Mouse (Mus musculus) hindbrain, postnatal 0 days (tissue): ENCODE results near the gene Lrp6. TPM values are rescaled to one million over a fixed set of nuclear protein-coding genes. Genes with fewer than 3 reads are reported as not detected.

Source experiments
- ATAC-seq: fragments of 200-750 bp; cut with Nextera tagmentation; 2 replicates; pipeline ENCODE4 v1.8.0; 2017; ENCODE audit warnings: mild to moderate bottlenecking, moderate TSS enrichment, moderate library complexity
- DNase-seq: peaks from one replicate; pipeline ENCODE4 v3.0.0-alpha.2; 2015; ENCODE audit warnings: low spot score
- H3K27ac ChIP-seq: fragments of 300-500 bp; sonication (generic); 2 replicates; pipeline ENCODE4 v1.5.1; 2014; ENCODE audit warnings: mild to moderate bottlenecking
- H3K27me3 ChIP-seq: fragments of 300-500 bp; sonication (generic); 2 replicates; pipeline ENCODE4 v1.6.1; 2014; ENCODE audit warnings: low read length, mixed read lengths; ENCODE audit not compliant: insufficient read depth
- H3K36me3 ChIP-seq: fragments of 300-500 bp; sonication (generic); 2 replicates; pipeline ENCODE4 v1.6.1; 2014; ENCODE audit warnings: low read length, mixed read lengths; ENCODE audit not compliant: insufficient read depth
- H3K4me1 ChIP-seq: fragments of 300-500 bp; sonication (generic); 2 replicates; pipeline ENCODE4 v1.6.1; 2014; ENCODE audit warnings: antibody characterized with exemption, low read length, mixed read lengths; ENCODE audit not compliant: insufficient read depth
- H3K4me2 ChIP-seq: fragments of 300-500 bp; sonication (generic); 2 replicates; pipeline ENCODE4 v1.6.1; 2014; ENCODE audit warnings: low read depth, mild to moderate bottlenecking, low read length, moderate library complexity, mixed read lengths
- H3K4me3 ChIP-seq: fragments of 300-500 bp; sonication (generic); 2 replicates; pipeline ENCODE4 v1.5.1; 2014; ENCODE audit warnings: low read length
- H3K9ac ChIP-seq: fragments of 300-500 bp; sonication (generic); replicated peaks from 2 replicates; pipeline ENCODE4 v1.6.1; 2014; ENCODE audit warnings: mild to moderate bottlenecking, low read length, moderate library complexity, mixed read lengths
- H3K9me3 ChIP-seq: fragments of 300-500 bp; sonication (generic); 2 replicates; pipeline ENCODE4 v1.6.1; 2016; ENCODE audit warnings: low read length, mixed read lengths
- CTCF ChIP-seq: IDR thresholded peaks from 2 replicates; pipeline ENCODE4 v1.5.1; 2016; ENCODE audit warnings: antibody characterized with exemption, control low read depth, low read depth
- WGBS: fragments of 180-500 bp; shearing (Covaris S2); extraction: QIAGEN DNeasy Blood & Tissue Kit; methylation state at CpG from one replicate; pipeline ENCODE4 v1.1.7; 2014; 5-methylcytosine and 5-hydroxymethylcytosine counted together
- polyA plus RNA-seq: library from polyadenylated mRNA; unstranded; fragments of >200 nt; fragmentation: Nextera tagmentation; extraction: Ambion mirVana; gene quantifications from 2 replicates; pipeline ENCODE4 v1.2.1, GENCODE M21; 2015
- total RNA-seq: library from RNA; depleted of rRNA; stranded (reverse); fragments of >200 nt; gene quantifications from 2 replicates; pipeline ENCODE4 v1.2.3, GENCODE M21; 2014

Gene Lrp6
- total and polyA plus RNA-seq, 2 experiments from 2014 or later: 13.0 to 23.9 TPM

DNA sequence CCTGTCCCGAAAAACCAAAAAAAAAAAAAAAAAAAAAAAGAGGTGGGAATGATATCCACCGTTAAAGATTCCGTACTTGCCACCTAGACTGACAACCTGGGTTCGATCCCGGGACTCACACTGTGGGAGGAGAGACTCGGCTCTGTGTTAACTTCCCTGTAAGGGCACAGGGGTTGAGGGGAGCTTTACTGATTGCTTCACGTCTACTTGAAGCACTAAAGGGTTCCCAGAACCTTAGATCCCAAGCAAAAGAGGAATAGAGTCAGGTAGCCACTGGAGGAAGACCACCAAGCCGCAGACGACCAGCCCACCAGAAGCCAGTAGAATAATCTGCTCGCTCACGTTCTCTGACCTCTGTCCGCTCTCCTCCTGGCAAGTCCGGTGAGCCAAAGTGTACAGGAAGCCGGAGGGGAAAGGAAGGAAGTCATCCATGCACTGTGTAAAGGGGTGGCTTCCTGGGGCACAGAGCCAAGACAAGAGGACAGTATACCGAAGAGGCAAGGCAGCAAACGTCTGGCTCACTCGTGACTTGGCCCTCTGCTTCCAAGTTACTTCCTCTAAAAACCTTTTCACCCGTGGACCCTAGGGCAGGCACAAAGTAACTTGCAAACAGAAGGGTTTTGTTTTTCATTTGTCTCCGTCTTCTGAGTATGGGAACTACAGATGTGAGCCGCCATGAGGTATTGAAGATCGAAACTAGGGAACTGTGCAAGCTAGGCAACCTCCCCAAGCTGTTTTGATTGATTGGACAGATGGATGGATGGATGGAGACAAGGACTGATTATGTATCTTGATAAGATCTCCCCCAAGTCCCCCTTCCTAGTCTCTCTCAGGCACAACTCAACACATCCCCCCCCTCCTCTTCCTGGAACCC, 28.0 kb upstream of the Lrp6 start:
- H3K4me1 ChIP-seq: no peaks in the 10 kb centered on the region
- WGBS: 80% methylated on average over 21 of the region's 21 CpGs
- no peaks in the 10 kb centered on the region for H3K27me3 ChIP-seq
- H3K9me3 ChIP-seq: no peaks in the 10 kb centered on the region
- H3K4me2 ChIP-seq: no peak overlapping the region
- no peak overlapping the region for H3K9ac ChIP-seq
- H3K4me3 ChIP-seq: no peak overlapping the region
- H3K36me3 ChIP-seq: no peaks in the 10 kb centered on the region
- no peak for DNase-seq
- TF ChIP-seq CTCF: no peak
- no peak overlapping the region for H3K27ac ChIP-seq
- ATAC-seq: no peak

DNA sequence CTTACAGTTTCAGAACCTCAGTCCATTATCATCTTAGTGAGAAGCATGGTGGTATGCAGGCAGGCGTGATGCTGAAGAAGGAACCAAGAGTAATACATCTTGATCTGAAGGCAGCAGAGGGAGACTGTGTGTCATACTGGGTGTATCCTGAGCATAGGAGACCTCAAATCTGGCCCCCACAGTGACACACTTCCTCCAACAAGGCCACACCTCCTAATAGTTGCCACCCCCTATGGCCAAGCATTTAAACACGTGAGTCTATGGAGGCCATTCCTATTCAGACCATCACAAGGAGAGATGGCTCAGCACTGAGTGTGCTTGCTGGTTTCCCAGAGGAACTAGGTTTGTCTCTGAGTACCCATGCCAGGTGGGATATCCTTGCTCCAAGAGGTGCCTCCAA, 24.8 kb upstream of the Lrp6 start:
- DNase-seq: no peak
- no peak overlapping the region for H3K4me3 ChIP-seq
- no peak overlapping the region for H3K4me2 ChIP-seq
- no peaks in the 10 kb centered on the region for H3K27me3 ChIP-seq
- H3K9ac ChIP-seq: no peak overlapping the region
- no peaks in the 10 kb centered on the region for H3K36me3 ChIP-seq
- no peak for ATAC-seq
- no peak overlapping the region for H3K27ac ChIP-seq
- H3K9me3 ChIP-seq: no peaks in the 10 kb centered on the region
- 83% methylated on average over 2 of the region's 2 CpGs for WGBS
- TF ChIP-seq CTCF: no peak
- no peaks in the 10 kb centered on the region for H3K4me1 ChIP-seq

DNA sequence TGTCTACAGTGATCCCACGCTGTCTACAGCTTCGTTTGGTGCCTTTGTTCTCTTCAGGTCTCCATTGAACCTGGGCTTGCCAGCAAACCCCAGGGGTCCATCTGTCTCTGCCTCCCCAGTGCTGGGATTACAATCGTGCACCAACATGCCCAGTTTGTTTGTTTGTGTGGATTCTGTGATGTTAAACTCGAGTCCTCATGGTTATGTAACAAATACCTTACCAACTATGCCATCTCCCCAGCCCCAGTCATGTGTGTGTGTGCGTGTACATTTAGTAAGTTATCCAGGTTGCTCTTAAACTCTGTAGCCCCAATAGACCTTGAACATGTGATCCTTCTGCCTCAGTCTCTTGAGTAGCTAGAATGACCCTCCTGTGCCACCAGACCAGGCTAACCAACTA, 19.5 kb upstream of the Lrp6 start:
- Histone ChIP-seq H3K4me2 (no peak overlapping the region), H3K27me3 (no peaks in the 10 kb centered on the region), H3K4me1 (no peaks in the 10 kb centered on the region), H3K27ac (no peak overlapping the region), H3K9ac (no peak overlapping the region), H3K36me3 (no peaks in the 10 kb centered on the region), H3K9me3 (no peaks in the 10 kb centered on the region), H3K4me3 (no peak overlapping the region)
- no peak for DNase-seq
- TF ChIP-seq CTCF: no peak
- 81% methylated on average over 5 of the region's 5 CpGs for WGBS
- no peak for ATAC-seq

DNA sequence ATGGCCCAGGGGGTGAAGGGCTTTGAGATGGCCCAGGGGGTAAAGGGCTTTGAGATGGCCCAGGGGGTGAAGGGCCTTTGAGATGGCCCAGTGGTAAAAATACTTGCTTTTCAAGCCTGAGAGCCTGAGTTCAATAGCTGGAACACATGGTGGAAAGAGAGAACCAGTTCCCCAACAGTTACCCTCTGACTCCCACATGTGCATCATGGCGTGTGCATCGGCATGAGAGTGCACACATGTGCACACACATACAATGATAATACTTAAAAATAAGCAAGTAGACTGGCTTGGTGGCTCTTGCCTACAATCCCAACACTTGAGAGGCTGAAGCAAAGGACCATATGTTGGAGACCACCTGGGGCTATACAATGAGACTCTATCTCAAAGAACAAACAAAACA, 17.9 kb upstream of the Lrp6 start:
- H3K27me3 ChIP-seq: no peaks in the 10 kb centered on the region
- DNase-seq (no peak), ATAC-seq (no peak)
- WGBS: 98% methylated on average over 2 of the region's 2 CpGs
- H3K36me3 ChIP-seq: no peaks in the 10 kb centered on the region
- H3K4me1 ChIP-seq: no peaks in the 10 kb centered on the region
- no peak overlapping the region for H3K9ac ChIP-seq
- no peaks in the 10 kb centered on the region for H3K9me3 ChIP-seq
- no peak for TF ChIP-seq CTCF
- no peak overlapping the region for H3K4me2 ChIP-seq
- H3K4me3 ChIP-seq: no peak overlapping the region
- no peak overlapping the region for H3K27ac ChIP-seq

DNA sequence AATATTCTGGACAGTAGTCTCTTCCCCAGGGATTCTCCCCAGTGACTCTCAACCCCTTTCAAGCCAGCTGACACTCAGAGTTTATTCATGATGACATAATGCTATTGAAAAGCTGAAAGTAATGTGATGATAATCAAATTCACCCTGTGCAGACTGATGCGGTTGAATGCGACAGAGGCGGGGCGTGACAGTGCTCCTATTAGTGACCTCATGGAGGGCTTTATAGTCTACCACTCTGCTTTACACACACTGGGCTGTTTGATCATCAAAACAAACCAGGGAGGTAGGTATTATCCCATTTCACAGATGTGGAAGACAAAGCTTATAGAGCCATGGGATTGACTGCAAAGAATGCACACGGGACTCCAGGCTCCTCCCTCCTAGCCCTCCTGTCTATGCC, 15.3 kb upstream of the Lrp6 start:
- no peak overlapping the region for H3K27ac ChIP-seq
- DNase-seq (no peak), ATAC-seq (no peak)
- 14% methylated on average over 5 of the region's 5 CpGs for WGBS
- TF ChIP-seq CTCF: no peak
- no peak overlapping the region for H3K9ac ChIP-seq
- H3K36me3 ChIP-seq: no peaks in the 10 kb centered on the region
- no peaks in the 10 kb centered on the region for H3K4me1 ChIP-seq
- H3K4me3 ChIP-seq: no peak overlapping the region
- H3K27me3 ChIP-seq: no peaks in the 10 kb centered on the region
- H3K9me3 ChIP-seq: no peaks in the 10 kb centered on the region
- H3K4me2 ChIP-seq: no peak overlapping the region

GRCm38 (mm10) chr6:134579506-134579905, 12.7 kb upstream of the Lrp6 start:
- ATAC-seq (no peak), DNase-seq (no peak)
- Histone ChIP-seq H3K36me3 (no peaks in the 10 kb centered on the region), H3K4me3 (no peak overlapping the region), H3K9me3 (no peaks in the 10 kb centered on the region), H3K4me2 (no peak overlapping the region), H3K27ac (no peak overlapping the region), H3K27me3 (no peaks in the 10 kb centered on the region), H3K9ac (no peak overlapping the region), H3K4me1 (no peaks in the 10 kb centered on the region)
- no peak for TF ChIP-seq CTCF
- 93% methylated on average over 4 of the region's 4 CpGs for WGBS

GRCm38 (mm10) chr6:134578039-134578438, 11.3 kb upstream of the Lrp6 start:
- ATAC-seq (no peak), DNase-seq (no peak)
- Histone ChIP-seq H3K4me2 (no peak overlapping the region), H3K27me3 (no peaks in the 10 kb centered on the region), H3K27ac (no peak overlapping the region), H3K9ac (no peak overlapping the region), H3K4me1 (no peaks in the 10 kb centered on the region), H3K4me3 (no peak overlapping the region), H3K9me3 (no peaks in the 10 kb centered on the region), H3K36me3 (no peaks in the 10 kb centered on the region)
- WGBS: 59% methylated on average over 6 of the region's 6 CpGs
- no peak for TF ChIP-seq CTCF
